Mouse (Mus musculus): ENCODE results near the gene Npas3.

- no peak for TF ChIP-seq CTCF (IDR thresholded peaks at IDR 0.05; ENCODE audit: low read depth, low read length)
- no peak for TF ChIP-seq POLR2A (IDR thresholded peaks at IDR 0.05; ENCODE audit: extremely low read depth, insufficient read depth, low read length)
Observed at GRCm38 (mm10) chr12:53290341-53290740, 41.9 kb downstream of the Npas3 start.
